Mouse (Mus musculus) lung, postnatal 0 days (tissue): Measurements from ENCODE around the gene Loxl3.

Experiments used
- CTCF ChIP-seq: IDR thresholded peaks from 2 replicates; pipeline ENCODE4 v1.5.1; 2016; ENCODE audit warnings: antibody characterized with exemption, mild to moderate bottlenecking
- EP300 ChIP-seq: IDR thresholded peaks from 2 replicates; pipeline ENCODE4 v1.6.1; 2016; ENCODE audit warnings: antibody characterized with exemption, mild to moderate bottlenecking, control low read depth

DNA sequence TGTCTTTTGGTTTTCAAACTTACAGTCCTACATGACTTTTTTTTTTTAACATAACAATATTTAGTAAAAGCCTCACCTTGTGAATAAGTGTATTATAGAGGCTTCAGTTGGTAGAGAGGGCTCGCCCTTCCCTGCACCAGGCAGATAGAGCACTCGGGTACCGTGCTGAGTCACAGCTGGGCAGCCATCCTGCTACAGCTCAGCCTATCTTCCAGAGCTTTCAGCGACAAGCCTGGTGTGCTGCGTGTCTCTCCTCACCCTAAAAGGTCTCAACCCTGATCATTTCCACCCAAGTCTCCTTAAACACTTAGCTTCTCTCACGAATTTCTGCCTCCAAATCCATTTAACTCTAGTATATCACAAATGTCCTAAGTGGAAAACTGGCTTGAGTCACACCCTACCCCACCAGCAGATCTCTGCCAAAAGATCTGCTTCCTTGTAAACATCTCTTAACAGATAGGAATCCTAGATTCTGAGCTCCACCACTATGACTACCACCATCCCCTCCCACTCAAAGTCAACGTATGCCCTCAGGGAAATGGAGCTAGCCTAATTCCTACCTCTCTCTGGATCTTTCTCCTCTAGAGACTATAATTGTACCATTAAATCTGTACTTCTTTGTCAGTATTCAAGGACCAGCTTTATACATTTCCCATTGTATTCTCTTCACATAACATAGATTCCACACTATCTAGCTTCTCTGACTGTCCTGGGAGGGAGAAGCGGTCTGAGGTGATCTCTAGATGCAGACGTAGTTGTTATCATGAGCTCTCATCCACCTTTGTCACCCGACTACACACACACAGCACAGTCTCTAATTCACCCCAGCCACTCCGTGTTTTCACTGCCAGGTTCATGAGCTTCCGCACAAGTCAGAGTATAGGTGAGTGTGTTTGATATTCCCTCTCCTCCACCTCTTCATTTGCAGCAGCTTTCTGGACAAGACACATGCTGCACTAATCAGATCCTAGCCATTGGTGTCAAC lies 19.2 kb upstream of the Loxl3 start:
- TF ChIP-seq CTCF: no peak
- no peak for TF ChIP-seq EP300
